Mouse (Mus musculus): ENCODE measurements around the gene Rap1b.

Gene Rap1b

GRCm38 (mm10) chr10:117818600-117818999, 27.2 kb downstream of the Rap1b start:
- DNase-seq (ENCODE audit: extremely low spot score): no peak

GRCm38 (mm10) chr10:117816721-117817120, 29.1 kb downstream of the Rap1b start:
- no peak for DNase-seq (ENCODE audit: extremely low spot score)

- no peak for DNase-seq (ENCODE audit: extremely low spot score)
Observed at GRCm38 (mm10) chr10:117812501-117812900, 33.3 kb downstream of the Rap1b start.

GRCm38 (mm10) chr10:117811555-117811954, 34.3 kb downstream of the Rap1b start:
- no peak for DNase-seq (ENCODE audit: extremely low spot score)

GRCm38 (mm10) chr10:117810506-117810905, 35.3 kb downstream of the Rap1b start:
- no peak for DNase-seq (ENCODE audit: extremely low spot score)

GRCm38 (mm10) chr10:117808068-117808467, 37.8 kb downstream of the Rap1b start:
- no peak for DNase-seq (ENCODE audit: extremely low spot score)

- DNase-seq (ENCODE audit: extremely low spot score): no peak
Observed at GRCm38 (mm10) chr10:117805919-117806318, 39.9 kb downstream of the Rap1b start.

- DNase-seq (ENCODE audit: extremely low spot score): no peak
Observed at GRCm38 (mm10) chr10:117803870-117804850, 41.7 kb downstream of the Rap1b start.

- DNase-seq (ENCODE audit: extremely low spot score): no peak
Observed at GRCm38 (mm10) chr10:117801886-117802285, 43.9 kb downstream of the Rap1b start.

GRCm38 (mm10) chr10:117799806-117800205, 46.0 kb downstream of the Rap1b start:
- DNase-seq (ENCODE audit: extremely low spot score): no peak

- no peak for DNase-seq (ENCODE audit: extremely low spot score)
Observed at GRCm38 (mm10) chr10:117798436-117799035, 47.3 kb downstream of the Rap1b start.

- no peak for DNase-seq (ENCODE audit: extremely low spot score)
Observed at GRCm38 (mm10) chr10:117797684-117798083, 48.2 kb downstream of the Rap1b start.

- DNase-seq (ENCODE audit: extremely low spot score): no peak
Observed at GRCm38 (mm10) chr10:117797106-117797505, 48.7 kb downstream of the Rap1b start.

- DNase-seq (ENCODE audit: extremely low spot score): peak; percentile 15
Observed at GRCm38 (mm10) chr10:117796181-117796580, 49.7 kb downstream of the Rap1b start.

- DNase-seq (ENCODE audit: extremely low spot score): no peak
Observed at GRCm38 (mm10) chr10:117795206-117795605, 50.6 kb downstream of the Rap1b start.

- peak; percentile 9 for DNase-seq (ENCODE audit: extremely low spot score)
Observed at GRCm38 (mm10) chr10:117793436-117794030, 52.3 kb downstream of the Rap1b start.

- peak; percentile 100 for DNase-seq (ENCODE audit: extremely low spot score)
Observed at GRCm38 (mm10) chr10:117792141-117793091, 53.4 kb downstream of the Rap1b start, which contains the start of gene Nup107. Nup107 (minus strand) TSS chr10:117792705.

GRCm38 (mm10) chr10:117791171-117791470, 54.7 kb downstream of the Rap1b start:
- DNase-seq (ENCODE audit: extremely low spot score): no peak

- DNase-seq (ENCODE audit: extremely low spot score): no peak
Observed at GRCm38 (mm10) chr10:117790421-117791170, 55.2 kb downstream of the Rap1b start.

GRCm38 (mm10) chr10:117790011-117790410, 55.8 kb downstream of the Rap1b start:
- DNase-seq (ENCODE audit: extremely low spot score): no peak

GRCm38 (mm10) chr10:117784646-117785045, 61.2 kb downstream of the Rap1b start:
- DNase-seq (ENCODE audit: extremely low spot score): no peak

Data from embryo, embryonic 9.5 days (tissue).